Mouse (Mus musculus): ENCODE data around the gene Hps3.
"Not testable (repeated sequence)": the region's sequence is repeated elsewhere in the genome, so short reads cannot be mapped to it uniquely, and the experiment has no call there.

The Hps3 gene

DNA sequence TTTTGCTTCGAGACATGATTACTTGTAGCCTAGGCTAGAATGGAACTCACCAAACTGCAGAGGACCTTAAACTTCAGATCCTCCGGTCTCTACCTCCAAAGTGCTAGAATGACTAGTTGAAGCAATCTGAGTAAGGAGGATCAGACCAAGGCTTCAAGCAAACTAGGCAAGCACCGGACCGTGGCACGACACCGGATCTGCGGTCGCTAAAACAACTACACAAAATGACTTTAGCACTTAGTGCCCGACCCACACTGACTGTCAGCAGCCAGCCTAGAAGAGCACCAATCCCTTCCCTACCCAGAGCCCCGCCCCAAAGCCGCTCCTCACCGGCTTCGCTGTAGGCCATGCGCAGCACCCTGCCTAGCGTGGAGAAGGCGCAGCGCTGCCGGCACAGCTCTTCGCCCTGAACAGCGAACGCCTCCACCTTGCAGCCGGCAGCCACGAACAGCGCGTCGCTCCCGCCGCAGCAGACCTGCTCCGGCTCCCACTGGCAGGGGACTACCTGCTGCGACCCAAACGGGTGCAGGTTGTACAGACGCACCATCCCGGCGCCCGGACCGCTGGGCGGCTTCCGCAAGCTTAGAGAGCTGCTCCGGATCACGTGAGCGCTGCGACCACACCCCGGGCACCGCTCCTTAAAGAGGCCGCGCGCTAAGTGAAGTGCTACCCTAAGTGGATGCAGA, at the start of gene Hps3:
Hps3 (minus strand) TSS at position 597 of the 686 bp plus-strand sequence.
- DNase-seq = peak; percentile 80

DNA sequence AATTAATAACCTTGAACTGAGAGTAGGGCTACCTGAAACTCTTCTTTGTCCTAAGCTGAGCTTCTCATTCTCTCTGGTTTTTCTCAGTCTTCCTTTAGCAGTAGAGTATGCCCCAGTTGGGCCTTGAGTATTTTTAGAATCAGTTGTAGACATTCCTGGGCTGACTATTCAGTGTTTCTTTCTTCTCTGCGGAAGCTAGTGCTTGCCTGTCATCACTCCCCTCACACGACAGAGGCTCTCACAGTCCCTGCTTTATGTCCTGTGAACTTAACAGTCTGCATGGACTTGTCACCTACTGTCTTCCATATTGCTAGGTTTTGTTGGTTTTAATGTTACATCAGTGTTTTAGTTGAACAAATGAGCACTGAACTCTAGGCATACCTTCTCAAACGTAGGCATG, 47.0 kb upstream of the Hps3 start:
- no peak for DNase-seq

DNA sequence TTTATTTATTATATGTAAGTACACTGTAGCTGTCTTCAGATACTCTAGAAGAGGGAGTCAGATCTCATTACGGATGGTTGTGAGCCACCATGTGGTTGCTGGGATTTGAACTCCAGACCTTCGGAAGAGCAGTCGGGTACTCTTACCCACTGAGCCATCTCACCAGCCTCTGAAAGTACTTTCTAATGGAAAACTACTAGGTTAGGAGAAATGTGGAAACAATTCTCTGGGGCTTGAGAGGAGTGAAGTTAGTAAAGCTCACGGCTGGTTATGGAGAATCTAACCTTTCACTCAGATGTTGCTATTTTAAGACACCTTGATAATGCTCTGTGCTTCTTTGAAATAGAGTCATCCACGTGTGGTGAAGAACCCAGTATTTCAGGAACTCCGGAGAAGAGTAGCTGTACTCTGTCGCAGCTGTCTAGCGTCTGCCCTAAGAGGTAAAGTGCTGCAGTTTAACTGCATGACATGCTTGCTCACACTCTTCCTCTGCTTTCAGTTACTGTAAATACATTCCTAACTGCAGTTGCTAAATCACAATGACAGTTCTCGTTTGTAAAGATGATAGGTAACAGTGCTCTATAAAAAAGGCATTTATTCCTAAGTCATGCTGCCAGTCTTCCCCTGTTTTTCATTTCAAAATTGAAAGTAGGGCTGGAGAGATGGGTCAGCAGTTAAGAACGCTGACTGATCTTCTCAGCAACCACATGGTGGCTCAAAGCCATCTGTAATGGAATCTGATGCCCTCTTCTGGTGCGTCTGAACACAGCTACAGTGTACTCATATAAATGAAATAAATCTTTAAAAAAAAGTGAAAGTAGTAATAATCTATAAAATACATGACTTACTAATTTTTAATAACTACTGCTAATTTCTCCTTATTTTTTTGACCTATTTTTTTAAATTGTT, 41.3 kb upstream of the Hps3 start:
- no peak for DNase-seq

DNA sequence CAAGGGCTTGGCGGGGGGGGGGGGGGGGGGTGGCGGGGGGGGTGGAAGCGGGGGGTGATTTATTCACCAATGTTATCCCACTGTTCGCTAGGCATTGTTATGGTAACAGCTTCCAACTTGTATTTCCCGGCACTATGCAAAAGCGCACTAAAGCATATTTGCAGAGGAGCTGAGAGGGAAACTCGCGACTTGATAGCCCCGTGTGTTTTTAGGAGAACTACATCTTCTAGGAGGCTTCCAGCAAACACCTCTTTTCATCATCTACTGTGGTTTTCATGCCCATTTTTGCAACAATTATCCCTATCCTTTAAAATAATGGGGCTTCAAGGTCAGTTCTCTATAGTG, 23.1 kb upstream of the Hps3 start:
- DNase-seq = no peak

DNA sequence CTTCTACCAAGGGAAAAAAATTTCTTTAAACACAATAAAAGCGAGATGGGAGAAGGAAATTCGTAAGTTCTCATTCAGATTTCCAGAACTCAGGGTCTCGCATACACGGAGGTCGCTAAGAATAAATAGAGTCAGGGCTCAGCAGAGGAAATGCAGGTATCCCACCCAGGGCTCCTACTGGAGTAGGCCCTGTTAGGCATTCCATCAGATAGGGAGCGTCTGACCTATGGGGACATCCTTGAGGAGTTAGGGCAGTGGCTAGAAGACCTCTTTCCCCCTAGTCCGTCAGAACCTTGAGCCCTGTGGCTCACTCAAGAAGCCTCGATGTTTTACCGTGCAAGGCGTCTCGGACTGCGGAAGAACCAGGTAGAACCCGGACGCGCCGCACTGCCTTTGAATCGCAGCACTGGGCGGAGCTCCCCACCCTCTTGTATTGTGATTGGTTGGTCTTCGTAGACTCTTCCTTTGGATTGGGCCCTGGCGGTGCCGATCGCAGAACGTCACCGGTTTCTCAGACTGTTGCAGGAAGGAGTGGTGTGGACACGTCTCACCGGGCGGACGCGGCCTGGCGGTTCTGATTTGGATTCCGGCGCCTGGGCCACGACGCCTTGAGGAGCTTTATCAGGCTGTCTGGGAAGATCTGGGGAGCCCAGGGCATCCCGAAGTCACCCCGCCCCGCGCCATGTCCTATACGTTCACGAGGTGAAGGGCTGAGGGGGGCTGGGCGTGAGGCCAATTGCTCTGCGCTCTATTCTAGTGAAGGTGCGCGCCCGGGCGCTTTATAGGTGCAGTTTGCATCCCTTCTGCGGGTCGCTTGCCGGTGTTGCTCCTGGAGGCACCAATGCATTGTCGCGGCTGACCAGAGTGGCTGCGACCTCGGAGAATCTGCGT, 22.4 kb upstream of the Hps3 start, which contains the start of gene Hltf:
Hltf (plus strand) TSS at position 506 of the 891 bp plus-strand sequence.
- peak; percentile 83 for DNase-seq

DNA sequence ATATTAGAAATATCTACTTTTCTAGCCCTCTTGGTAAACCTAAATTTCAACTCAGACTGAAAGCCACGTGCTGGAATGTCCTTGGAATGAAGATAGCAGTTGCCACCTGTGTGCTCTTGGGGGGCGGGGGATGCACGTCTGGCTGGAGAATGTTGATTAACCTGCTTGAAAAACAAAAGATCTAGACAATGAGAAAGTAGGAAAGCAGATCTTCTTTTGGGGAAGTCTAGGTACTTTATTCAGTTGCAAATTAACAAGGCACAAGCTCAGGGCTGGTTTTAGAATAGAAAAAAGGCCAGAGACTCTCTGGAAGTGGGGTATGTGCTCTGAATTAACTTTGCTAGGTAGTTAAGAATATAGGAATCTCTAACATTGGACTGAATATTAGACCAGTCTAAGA, 9.6 kb upstream of the Hps3 start:
- not testable (repeated sequence) for DNase-seq

DNA sequence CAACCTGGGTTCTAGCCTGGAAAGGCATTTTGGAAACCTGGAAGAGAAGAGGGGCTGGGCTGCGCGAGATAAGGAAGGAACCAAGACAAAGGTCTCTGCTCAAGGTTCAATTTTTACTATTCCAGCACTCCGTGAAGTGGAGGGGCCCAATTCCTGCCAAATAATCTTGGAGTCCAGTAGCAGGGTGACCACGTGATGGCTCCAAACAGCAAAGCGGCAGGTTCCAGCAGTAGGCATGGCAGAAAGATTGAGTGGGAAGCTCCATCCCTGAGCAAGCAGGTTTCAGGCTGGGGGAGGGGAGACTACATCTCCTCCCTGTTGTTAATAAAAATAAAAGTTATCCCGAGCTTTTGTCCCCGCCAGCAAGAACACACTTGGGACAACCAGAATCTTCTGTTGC, 6.3 kb upstream of the Hps3 start:
- not testable (repeated sequence) for DNase-seq

DNA sequence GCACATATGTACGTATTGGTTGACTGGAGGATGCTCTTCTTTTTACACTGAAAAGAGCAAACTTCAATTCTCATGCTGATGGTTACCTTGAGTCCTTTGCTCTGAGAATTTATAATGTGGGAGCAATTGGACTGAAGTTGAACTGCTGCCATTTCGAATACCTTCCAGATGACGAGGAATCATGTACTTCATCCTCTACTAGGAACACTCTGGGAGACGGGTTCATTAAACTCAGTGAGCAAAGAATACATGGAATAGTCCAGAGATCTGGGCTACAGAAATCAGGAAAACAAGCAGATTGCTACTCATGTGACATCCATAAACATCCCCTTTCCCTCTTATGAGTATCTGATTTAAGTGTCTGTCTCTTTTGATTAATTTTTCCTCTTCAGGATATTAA, 954 bp upstream of the Hps3 start:
- DNase-seq = no peak

DNA sequence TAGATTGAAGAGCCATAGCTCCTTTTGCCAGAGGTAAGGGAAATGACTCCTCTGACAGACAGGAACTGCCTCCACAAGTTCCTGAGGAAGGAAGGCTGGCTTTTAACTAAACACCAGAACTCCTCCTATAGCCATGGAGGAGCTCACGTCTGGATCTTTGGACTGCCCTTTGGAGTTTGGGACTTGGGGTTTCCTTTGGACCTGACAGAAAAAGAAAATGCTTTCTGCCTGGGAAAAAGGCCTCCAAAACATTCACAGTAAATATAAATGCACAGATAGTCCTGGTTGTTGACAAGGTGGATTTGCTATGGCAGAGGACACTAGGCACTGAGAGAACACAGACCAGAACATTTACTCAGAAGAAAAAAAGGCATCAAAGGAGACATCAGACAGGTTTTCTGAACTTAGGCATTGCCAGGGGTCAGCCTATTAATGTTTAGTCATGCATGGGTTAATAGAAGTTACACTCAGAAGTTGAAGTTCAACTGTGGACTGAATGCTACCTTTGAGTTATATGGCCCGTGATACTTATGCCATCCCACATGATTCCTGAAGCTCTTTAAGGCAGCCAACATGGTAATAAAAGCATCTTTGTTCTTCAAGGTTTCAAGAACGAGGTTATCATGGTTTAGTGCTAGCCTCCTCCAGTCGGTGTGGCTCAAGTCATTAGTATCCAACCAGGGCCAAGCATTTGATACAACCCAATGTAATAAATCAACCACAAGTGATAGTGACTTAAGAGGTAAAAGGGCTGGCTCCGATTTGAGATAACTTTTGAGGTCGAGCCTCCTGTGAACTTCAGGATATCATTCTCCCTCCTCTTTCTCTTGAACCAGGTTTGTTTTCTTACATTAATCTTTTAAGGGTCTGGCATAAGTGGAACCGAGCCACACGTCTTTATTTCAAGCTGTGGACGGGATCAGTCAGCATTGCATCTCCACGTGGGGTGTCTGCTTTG, 1.1 kb downstream of the Hps3 start:
- no peak for DNase-seq

DNA sequence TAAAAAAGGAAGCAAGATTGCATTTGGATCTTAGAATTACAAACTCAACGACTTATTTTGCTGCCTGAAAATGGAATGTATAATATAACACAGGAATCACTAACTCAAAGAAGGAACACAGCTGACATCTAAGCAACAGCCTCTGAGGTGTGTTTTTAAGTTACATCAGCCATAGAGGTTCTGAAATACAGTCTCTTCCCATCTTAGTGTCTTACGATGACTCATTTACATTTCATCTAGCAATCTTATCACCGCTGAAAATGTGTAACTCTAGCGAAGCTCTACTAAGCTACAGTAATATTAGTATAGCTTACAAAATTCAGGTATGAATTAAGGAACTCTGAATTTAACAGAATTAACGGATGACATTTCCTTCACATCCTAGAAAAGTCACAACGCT, 4.3 kb downstream of the Hps3 start:
- DNase-seq = no peak

DNA sequence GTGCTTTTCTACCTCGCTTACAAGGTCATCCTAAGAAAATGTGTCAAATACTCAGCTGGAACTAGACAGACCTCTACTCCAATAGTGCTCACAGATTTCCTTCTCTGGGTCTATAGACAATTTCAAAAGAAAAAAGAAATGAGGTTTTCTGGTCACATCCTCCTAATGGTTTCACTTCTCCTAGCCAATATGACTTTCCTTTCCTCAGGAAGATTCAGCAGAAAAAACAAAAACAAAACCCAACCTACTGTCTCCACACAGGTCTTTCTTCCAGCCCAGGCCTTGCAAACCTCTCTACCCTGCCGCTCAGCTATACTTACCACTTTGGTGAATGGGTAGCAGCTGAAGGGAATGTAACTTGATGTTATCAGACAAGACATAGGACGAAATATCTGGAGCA, 6.5 kb downstream of the Hps3 start:
- DNase-seq = no peak

DNA sequence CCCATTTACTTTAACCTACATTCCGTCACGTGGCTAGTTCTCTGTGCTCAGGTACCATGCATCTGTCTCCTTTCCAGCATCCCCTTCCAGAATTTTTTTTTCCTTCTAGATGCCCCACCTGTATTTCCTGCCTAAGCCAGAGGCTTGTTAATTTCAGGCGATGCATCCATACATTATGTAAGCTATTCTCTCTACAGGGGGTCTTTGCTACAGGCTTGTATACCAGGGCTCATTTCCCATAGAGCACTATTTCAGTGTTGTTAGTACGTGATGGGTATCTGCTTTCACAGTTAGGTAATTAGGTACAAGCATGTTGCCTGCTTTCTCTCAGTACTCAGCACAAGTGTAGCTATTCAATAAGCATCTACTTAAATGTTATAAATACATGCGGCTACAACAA, 7.3 kb downstream of the Hps3 start:
- no peak for DNase-seq

DNA sequence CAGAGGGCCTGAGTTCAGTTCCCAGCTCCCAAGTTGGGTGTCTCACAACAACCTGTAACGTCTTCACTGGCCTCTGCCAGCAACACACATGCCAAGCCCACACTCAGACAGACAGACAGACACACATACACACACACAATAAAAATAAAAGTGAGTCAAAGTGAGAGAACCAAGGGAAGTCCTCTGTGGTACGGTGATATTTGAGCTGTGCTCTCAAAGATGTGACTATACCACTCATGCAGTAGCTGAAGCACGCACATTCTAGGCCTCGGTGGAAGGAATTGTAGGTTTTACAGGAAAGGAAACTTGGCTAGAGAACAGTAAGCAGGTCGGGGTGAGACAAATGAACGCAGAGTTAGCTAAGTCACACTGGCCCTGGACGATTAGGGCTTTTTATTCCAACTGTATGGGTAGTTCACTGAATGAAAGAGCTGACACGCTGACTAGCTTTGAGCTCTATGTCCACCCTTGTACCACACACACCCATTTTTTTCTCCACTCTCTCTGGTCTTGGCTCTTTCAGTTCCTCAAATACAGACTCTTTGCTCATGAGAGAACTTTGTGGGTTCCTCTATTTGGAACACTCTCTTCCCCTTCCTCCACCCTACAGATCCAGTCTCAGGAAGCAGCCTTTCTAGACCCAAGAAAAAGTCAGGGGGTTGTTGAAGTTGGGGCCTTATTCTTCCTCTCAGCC, 8.0 kb downstream of the Hps3 start:
- no peak for DNase-seq

DNA sequence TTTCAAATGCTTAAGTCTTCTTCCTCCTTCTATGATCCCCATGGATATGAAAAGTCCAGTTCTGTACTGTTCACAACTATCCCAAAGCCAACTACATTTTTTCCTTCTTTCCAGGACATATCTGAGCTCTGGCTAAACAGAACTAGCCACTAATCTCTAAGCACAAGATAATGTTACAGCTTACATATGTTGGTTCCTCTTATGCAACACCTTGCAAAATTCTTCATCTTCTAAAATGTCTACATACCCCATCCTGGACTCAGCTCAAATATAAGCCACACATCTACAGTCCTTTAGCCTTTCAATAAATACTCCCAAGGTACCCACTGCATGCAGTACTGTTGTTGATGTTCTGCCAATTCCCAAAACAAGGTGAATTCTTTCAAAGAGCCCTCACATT, 8.6 kb downstream of the Hps3 start:
- DNase-seq = no peak

DNA sequence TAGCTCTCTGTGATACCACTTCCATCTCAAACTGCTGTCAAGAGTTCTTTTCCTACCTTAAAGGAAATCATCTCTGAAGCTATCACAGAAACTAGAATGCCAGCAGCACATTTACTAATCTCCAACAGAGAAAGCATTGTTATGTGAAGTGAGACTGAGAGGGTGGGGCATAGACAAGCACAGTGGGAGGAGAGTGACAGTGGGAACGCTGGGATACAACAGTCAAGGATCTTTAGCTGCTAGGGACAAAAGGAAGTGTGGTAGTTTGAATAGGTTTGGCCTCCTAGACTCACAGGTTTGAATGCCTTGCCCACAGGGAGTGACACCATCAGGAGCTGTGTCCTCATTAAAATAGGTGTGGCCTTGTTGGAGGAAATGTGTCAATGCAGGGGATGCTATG, 11.3 kb downstream of the Hps3 start:
- DNase-seq = no peak

DNA sequence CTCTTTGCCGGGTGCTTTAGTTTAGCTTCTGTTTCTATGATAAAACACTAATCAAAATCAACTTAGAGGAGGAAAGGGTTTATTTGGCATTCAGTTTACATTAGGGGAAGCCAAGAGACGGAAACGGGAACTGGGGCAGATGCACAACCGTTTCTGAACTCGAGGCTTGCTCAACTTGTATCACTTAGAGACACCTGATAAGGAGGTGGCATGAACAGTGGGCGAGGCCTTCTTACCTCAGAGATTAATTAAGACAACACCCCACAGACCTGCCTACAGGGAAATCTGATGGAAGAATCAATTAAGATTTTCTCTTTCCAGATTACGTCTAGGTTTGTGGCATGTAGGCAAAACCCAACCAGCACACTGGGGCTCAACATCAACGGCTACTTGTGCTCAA, 17.0 kb downstream of the Hps3 start:
- no peak for DNase-seq

DNA sequence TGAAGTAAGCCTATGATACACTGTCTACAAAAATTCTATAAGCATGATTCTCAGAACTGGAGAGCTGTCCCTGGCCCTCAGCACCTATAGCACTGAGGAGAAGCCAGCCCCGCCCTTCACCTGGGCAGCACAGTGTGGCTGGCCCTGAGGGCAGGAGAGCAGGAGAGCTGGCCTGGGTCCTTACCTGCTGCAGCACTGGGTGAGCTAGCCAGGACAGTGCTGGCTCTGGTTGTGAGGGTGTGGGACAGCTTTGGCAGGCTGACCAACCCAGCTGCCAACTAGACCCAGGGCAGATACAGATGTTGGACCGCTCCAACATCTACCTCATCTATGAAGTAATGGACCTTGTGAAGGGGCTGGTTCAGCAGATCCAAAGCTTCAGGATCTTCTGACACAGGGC, 20.7 kb downstream of the Hps3 start:
- DNase-seq = no peak

DNA sequence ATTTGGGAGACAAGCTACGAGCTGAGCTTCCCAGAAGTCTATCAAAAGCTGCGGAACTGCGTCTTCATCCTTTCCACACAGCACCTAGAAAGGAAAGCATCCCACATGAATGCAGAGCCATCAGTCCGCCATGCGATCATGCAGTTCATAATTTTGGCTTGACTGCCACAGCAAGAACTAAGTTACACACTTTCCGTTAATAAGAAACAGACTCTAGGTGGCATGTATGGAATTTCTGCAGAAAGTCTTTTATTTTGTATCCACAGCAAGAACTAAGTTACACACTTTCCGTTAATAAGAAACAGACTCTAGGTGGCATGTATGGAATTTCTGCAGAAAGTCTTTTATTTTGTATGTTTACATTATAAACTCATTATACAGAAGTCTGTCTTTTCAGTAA, 24.2 kb downstream of the Hps3 start:
- DNase-seq = not testable (repeated sequence)

DNA sequence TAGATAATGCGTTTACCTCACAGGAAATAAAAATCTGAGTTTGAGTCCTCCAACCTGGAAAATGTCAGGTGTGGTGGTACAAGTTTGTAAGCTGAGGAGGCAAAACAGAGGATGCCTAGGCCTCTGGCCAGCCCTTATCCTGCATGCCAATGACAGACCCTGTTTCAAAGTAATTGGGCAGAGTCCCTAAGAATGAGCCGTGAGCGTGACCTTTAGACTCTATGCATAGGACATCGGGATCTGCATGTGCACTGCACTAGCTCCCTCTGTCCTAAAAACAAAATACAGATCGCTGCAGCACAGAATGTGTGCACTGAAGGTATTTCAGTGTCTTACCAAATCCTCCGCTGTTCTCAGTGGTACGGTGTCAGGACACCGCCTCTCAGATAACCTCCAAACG, 24.7 kb downstream of the Hps3 start:
- no peak for DNase-seq

DNA sequence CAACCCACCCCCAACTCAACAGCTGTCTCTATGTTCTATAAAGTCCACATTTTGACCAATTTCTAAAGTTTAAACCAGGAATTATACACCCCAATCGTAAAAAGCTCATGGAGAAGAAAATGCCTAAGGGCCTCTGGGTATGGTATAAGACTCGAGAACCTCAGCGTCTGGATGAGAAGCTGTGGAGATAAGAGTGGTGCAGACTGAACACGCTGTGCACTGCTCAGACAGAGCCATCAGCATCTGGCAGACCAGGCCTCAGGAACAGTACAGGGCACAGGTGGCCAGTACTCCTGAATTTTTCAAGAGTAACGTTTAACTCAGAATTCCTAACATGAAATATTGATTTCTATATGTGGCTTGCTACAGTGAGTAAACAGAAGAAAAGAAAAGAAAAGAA, 27.4 kb downstream of the Hps3 start:
- no peak for DNase-seq

DNA sequence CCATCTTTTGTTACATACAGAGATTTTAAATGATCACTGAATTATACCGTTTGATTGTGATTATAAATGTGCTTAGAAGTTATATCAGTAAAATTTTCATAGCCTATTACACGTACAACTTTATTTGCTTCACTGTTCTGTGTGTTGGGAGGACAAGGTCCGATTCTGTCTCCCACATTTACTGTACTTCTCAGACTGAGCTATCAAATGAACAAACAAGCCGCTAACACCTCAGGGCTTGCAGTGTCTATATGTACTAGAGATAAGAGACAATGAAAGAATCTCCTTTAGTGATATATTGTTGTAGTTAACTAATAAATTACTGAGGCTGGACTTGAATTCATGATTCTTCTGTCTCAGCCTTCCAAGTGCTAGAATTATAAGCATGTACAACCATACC, 27.8 kb downstream of the Hps3 start:
- DNase-seq = no peak

DNA sequence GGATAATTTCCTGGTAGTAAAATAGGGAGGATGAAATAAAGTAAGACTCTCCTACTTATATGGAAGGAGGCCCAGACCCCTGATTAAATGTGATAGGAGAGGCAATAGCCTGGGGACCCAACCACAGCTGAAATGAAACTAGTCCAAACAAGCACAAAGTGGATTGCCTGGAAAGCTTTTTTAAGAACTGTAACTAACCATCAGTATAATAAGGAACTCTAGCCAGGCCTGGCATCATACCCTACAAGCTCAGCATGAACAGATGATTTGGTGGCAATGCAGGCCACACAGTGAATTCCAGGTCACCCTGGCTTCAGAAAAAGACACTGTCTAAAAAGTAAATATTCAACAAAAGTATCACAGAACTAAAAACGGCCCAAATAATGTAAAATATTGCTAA, 29.5 kb downstream of the Hps3 start:
- DNase-seq = no peak
